Mouse (Mus musculus): ENCODE results near the gene Gm20696. TPM values are rescaled to one million over a fixed set of nuclear protein-coding genes. Genes with fewer than 3 reads are reported as not detected.
A peak's percentile ranks its signal among the peaks of the same experiment; 100 is the strongest.

Gene Gm20696
- polyA plus RNA-seq, 2 experiments: 2.0 to 5.9 TPM

DNA sequence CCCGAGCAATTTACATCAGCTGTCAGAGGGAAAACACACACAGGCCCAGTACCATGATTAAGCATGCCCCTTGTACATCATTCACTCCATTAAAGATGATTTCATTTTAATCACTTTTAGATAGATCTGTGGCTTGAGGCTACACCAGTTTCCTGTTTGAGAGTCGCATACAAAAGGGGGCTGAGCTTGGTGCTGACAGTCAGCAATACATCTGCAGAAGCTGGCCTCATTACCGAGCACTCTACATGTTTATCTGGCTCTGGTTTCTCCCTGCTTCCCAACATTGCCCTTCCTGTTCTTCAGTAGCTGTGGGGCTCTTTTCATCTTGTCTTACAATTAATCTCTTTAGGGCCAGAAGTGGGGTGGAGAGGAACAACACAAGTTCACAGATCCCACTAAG, 6.2 kb downstream of the Gm20696 start:
- WGBS: 28% methylated on average over 3 of the region's 3 CpGs
- no peak overlapping the region for H3K9ac ChIP-seq (ENCODE audit: low read depth, low read length, severe bottlenecking)
- H3K27ac ChIP-seq (replicated peaks; ENCODE audit: low read depth, low read length): no peak overlapping the region
- no peak for TF ChIP-seq POLR2A (IDR thresholded peaks at IDR 0.05; ENCODE audit: borderline replicate concordance, extremely low read depth, insufficient read depth, insufficient read length)
- no peaks in the 10 kb centered on the region for H3K27me3 ChIP-seq (ENCODE audit: control insufficient read depth, insufficient read depth, low read length)
- no peaks in the 10 kb centered on the region for H3K36me3 ChIP-seq (ENCODE audit: control insufficient read depth, insufficient read depth, low read length)
- DNase-seq (ENCODE audit: low spot score) (no peak), ATAC-seq (ENCODE audit: low FRiP score, low read depth) (no peak)
- no peak overlapping the region for H3K4me2 ChIP-seq (replicated peaks; ENCODE audit: low read depth, low read length, severe bottlenecking)
- H3K4me1 ChIP-seq (ENCODE audit: control insufficient read depth, insufficient read depth, low read length): peaks cover 8% of the 10 kb centered on the region; the same call in 1 of the 2 replicates
- no peaks in the 10 kb centered on the region for H3K9me3 ChIP-seq (ENCODE audit: control insufficient read depth, low read length)
- H3K4me3 ChIP-seq (replicated peaks; ENCODE audit: low read length): no peak overlapping the region

GRCm38 (mm10) chr6:99658586-99658985, 8.0 kb downstream of the Gm20696 start:
- Histone ChIP-seq H3K27ac (replicated peaks; ENCODE audit: low read depth, low read length) (no peak overlapping the region), H3K27me3 (ENCODE audit: control insufficient read depth, insufficient read depth, low read length) (no peaks in the 10 kb centered on the region), H3K4me3 (replicated peaks; ENCODE audit: low read length) (no peak overlapping the region), H3K9me3 (ENCODE audit: control insufficient read depth, low read length) (no peaks in the 10 kb centered on the region), H3K4me2 (replicated peaks; ENCODE audit: low read depth, low read length, severe bottlenecking) (no peak overlapping the region), H3K9ac (ENCODE audit: low read depth, low read length, severe bottlenecking) (no peak overlapping the region), H3K4me1 (ENCODE audit: control insufficient read depth, insufficient read depth, low read length) (peaks cover 3% of the 10 kb centered on the region; the same call in 1 of the 2 replicates), H3K36me3 (ENCODE audit: control insufficient read depth, insufficient read depth, low read length) (no peaks in the 10 kb centered on the region)
- DNase-seq (ENCODE audit: low spot score) (no peak), ATAC-seq (ENCODE audit: low FRiP score, low read depth) (no peak)
- WGBS: 70% methylated on average over 10 of the region's 10 CpGs
- TF ChIP-seq POLR2A (IDR thresholded peaks at IDR 0.05; ENCODE audit: borderline replicate concordance, extremely low read depth, insufficient read depth, insufficient read length): no peak

- H3K4me1 ChIP-seq (ENCODE audit: control insufficient read depth, insufficient read depth, low read length): peaks cover 3% of the 10 kb centered on the region; the same call in 1 of the 2 replicates
- no peak overlapping the region for H3K4me2 ChIP-seq (replicated peaks; ENCODE audit: low read depth, low read length, severe bottlenecking)
- no peaks in the 10 kb centered on the region for H3K9me3 ChIP-seq (ENCODE audit: control insufficient read depth, low read length)
- H3K36me3 ChIP-seq (ENCODE audit: control insufficient read depth, insufficient read depth, low read length): no peaks in the 10 kb centered on the region
- H3K9ac ChIP-seq (ENCODE audit: low read depth, low read length, severe bottlenecking): no peak overlapping the region
- DNase-seq (ENCODE audit: low spot score) (no peak), ATAC-seq (ENCODE audit: low FRiP score, low read depth) (no peak)
- WGBS: 91% methylated on average over 2 of the region's 2 CpGs
- H3K27me3 ChIP-seq (ENCODE audit: control insufficient read depth, insufficient read depth, low read length): no peaks in the 10 kb centered on the region
- no peak overlapping the region for H3K4me3 ChIP-seq (replicated peaks; ENCODE audit: low read length)
- no peak overlapping the region for H3K27ac ChIP-seq (replicated peaks; ENCODE audit: low read depth, low read length)
- no peak for TF ChIP-seq POLR2A (IDR thresholded peaks at IDR 0.05; ENCODE audit: borderline replicate concordance, extremely low read depth, insufficient read depth, insufficient read length)
Observed at GRCm38 (mm10) chr6:99656088-99656487, 10.5 kb downstream of the Gm20696 start.

DNA sequence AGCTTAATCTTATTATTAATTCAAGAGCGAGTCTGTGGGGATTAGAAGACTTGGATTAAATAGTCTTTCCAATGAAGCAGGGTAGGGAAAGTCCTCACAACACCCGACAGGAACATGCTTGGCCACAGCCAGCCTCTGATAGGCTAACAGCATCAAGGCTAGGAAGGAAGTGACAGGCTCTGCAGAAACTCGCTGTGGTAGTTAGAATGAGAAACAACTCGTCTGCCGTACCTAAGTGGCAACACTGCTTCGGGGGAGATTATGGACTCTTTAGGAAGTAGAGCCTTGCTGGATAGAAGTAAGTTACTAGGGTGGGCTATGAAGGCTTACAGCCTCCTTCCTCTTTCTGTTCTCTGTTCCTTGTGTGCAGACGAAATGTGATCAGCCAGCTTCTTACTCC, 11.1 kb downstream of the Gm20696 start:
- Histone ChIP-seq H3K4me1 (ENCODE audit: control insufficient read depth, insufficient read depth, low read length) (peaks cover 3% of the 10 kb centered on the region; the same call in 1 of the 2 replicates), H3K9ac (ENCODE audit: low read depth, low read length, severe bottlenecking) (no peak overlapping the region), H3K4me3 (replicated peaks; ENCODE audit: low read length) (no peak overlapping the region), H3K36me3 (ENCODE audit: control insufficient read depth, insufficient read depth, low read length) (no peaks in the 10 kb centered on the region), H3K27ac (replicated peaks; ENCODE audit: low read depth, low read length) (no peak overlapping the region), H3K4me2 (replicated peaks; ENCODE audit: low read depth, low read length, severe bottlenecking) (no peak overlapping the region), H3K9me3 (ENCODE audit: control insufficient read depth, low read length) (no peaks in the 10 kb centered on the region), H3K27me3 (ENCODE audit: control insufficient read depth, insufficient read depth, low read length) (no peaks in the 10 kb centered on the region)
- 46% methylated on average over 7 of the region's 7 CpGs for WGBS
- DNase-seq (ENCODE audit: low spot score): no peak
- no peak for TF ChIP-seq POLR2A (IDR thresholded peaks at IDR 0.05; ENCODE audit: borderline replicate concordance, extremely low read depth, insufficient read depth, insufficient read length)
- ATAC-seq (ENCODE audit: low FRiP score, low read depth): no peak

- WGBS: 15% methylated on average over 5 of the region's 5 CpGs
- H3K27me3 ChIP-seq (ENCODE audit: control insufficient read depth, insufficient read depth, low read length): no peaks in the 10 kb centered on the region
- ATAC-seq (ENCODE audit: low FRiP score, low read depth) (no peak), DNase-seq (ENCODE audit: low spot score) (no peak)
- no peak overlapping the region for H3K4me3 ChIP-seq (replicated peaks; ENCODE audit: low read length)
- peaks cover 3% of the 10 kb centered on the region; the same call in 1 of the 2 replicates for H3K4me1 ChIP-seq (ENCODE audit: control insufficient read depth, insufficient read depth, low read length)
- no peak overlapping the region for H3K9ac ChIP-seq (ENCODE audit: low read depth, low read length, severe bottlenecking)
- TF ChIP-seq POLR2A (IDR thresholded peaks at IDR 0.05; ENCODE audit: borderline replicate concordance, extremely low read depth, insufficient read depth, insufficient read length): no peak
- no peaks in the 10 kb centered on the region for H3K36me3 ChIP-seq (ENCODE audit: control insufficient read depth, insufficient read depth, low read length)
- H3K27ac ChIP-seq (replicated peaks; ENCODE audit: low read depth, low read length): no peak overlapping the region
- no peak overlapping the region for H3K4me2 ChIP-seq (replicated peaks; ENCODE audit: low read depth, low read length, severe bottlenecking)
- no peaks in the 10 kb centered on the region for H3K9me3 ChIP-seq (ENCODE audit: control insufficient read depth, low read length)
Observed at GRCm38 (mm10) chr6:99654343-99654742, 12.3 kb downstream of the Gm20696 start.

- Histone ChIP-seq H3K4me3 (replicated peaks; ENCODE audit: low read length) (no peak overlapping the region), H3K4me1 (ENCODE audit: control insufficient read depth, insufficient read depth, low read length) (no peaks in the 10 kb centered on the region; the same call in 1 of the 2 replicates), H3K4me2 (replicated peaks; ENCODE audit: low read depth, low read length, severe bottlenecking) (no peak overlapping the region), H3K36me3 (ENCODE audit: control insufficient read depth, insufficient read depth, low read length) (0 out of 2 replicates have a peak, but pooled peaks cover under 1% of the 10 kb centered on the region), H3K9me3 (ENCODE audit: control insufficient read depth, low read length) (no peaks in the 10 kb centered on the region), H3K27me3 (ENCODE audit: control insufficient read depth, insufficient read depth, low read length) (no peaks in the 10 kb centered on the region), H3K27ac (replicated peaks; ENCODE audit: low read depth, low read length) (no peak overlapping the region), H3K9ac (ENCODE audit: low read depth, low read length, severe bottlenecking) (no peak overlapping the region)
- ATAC-seq (ENCODE audit: low FRiP score, low read depth): no peak
- 91% methylated on average over 2 of the region's 2 CpGs for WGBS
- peak; percentile 24 for DNase-seq (ENCODE audit: low spot score)
- no peak for TF ChIP-seq POLR2A (IDR thresholded peaks at IDR 0.05; ENCODE audit: borderline replicate concordance, extremely low read depth, insufficient read depth, insufficient read length)
Observed at GRCm38 (mm10) chr6:99652341-99652740, 14.3 kb downstream of the Gm20696 start.
